8 mouse cellular contexts compared by ENCODE assay signal in the genomic region with DNA sequence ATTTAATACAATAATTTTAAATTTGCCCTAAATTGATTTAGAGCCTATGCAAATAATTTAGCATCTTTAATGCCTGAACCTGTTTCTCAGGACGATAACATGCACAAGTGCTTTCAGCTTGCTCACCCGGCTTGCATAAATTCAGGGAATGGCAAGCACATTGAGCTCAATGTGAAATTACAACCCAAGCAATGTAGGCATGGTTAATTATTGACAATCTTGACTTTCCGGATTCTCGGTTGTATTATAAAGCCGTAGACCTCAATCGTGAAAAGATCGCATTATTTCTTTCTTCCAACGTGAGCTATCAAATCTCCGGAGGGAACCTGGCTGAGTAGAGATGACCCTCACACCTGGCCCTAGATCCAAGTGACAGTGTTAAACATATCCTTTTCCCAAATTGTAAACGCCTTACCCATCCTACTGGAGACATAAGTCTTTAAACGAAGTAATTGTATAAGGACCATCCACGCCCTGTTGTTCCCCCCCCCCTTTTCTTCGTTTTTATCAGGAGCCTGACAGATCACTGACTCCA. TPM values are rescaled to one million over a fixed set of nuclear protein-coding genes. Genes with fewer than 3 reads are reported as not detected.
DNase-seq lines count a peak whose midpoint lies in the region; ATAC-seq and TF ChIP-seq lines count a peak whose summit lies in the region.

No protein-coding gene starts in this region.

- peak overlapping the region; percentile 85 for H3K4me2 ChIP-seq in heart, embryonic 12.5 days
- H3K4me2 ChIP-seq in kidney, embryonic 16.5 days (replicated peaks; ENCODE audit: low read depth, low read length) = peak overlapping the region; percentile 62
- H3K4me2 ChIP-seq in midbrain, embryonic 14.5 days (ENCODE audit: low read length) = peak overlapping the region; percentile 68

- DNase-seq in heart, adult 8-10 months (ENCODE audit: low spot score) = no peak
- no peak for DNase-seq in midbrain, embryonic 14.5 days
- no peak for DNase-seq in frontal cortex, postnatal 14 days (ENCODE audit: low spot score in 2 of 2)
- no peak for DNase-seq in gastrocnemius, adult 8-10 months (ENCODE audit: low spot score in 2 of 2)
- no peak for DNase-seq in ovary, postnatal 36 days (ENCODE audit: low spot score)

- TF ChIP-seq POLR2A in embryonic fibroblast, embryonic 13.5 days (IDR thresholded peaks at IDR 0.05; ENCODE audit: low read depth, low read length) = no peak

- H3K9me3 ChIP-seq in heart, embryonic 12.5 days (replicated peaks) = no peaks in the 10 kb centered on the region
- H3K9me3 ChIP-seq in kidney, embryonic 16.5 days (ENCODE audit: low read length) = no peaks in the 10 kb centered on the region
- no peaks in the 10 kb centered on the region for H3K9me3 ChIP-seq in midbrain, embryonic 14.5 days (ENCODE audit: control insufficient read depth, low read length)

- peak overlapping the region; percentile 77 for H3K4me3 ChIP-seq in heart, embryonic 12.5 days
- H3K4me3 ChIP-seq in embryonic fibroblast, embryonic 13.5 days (ENCODE audit: insufficient read depth, low read length) = peak overlapping the region; percentile 68
- H3K4me3 ChIP-seq in kidney, embryonic 16.5 days (ENCODE audit: low read length) = peak overlapping the region; percentile 97
- H3K4me3 ChIP-seq in midbrain, embryonic 14.5 days (replicated peaks; ENCODE audit: low read depth, low read length) = peak overlapping the region; percentile 88

- peaks cover 5% of the 10 kb centered on the region; the same call in 1 of the 2 replicates for H3K36me3 ChIP-seq in heart, embryonic 12.5 days
- H3K36me3 ChIP-seq in kidney, embryonic 16.5 days (ENCODE audit: insufficient read depth, low read length) = 0 out of 2 replicates have a peak, but pooled peaks cover 2% of the 10 kb centered on the region
- H3K36me3 ChIP-seq in midbrain, embryonic 14.5 days (ENCODE audit: control insufficient read depth, insufficient read depth, low read length) = no peaks in the 10 kb centered on the region

- H3K27ac ChIP-seq in heart, embryonic 12.5 days (ENCODE audit: poor library complexity, severe bottlenecking) = peak overlapping the region; percentile 89
- H3K27ac ChIP-seq in embryonic fibroblast, embryonic 13.5 days (ENCODE audit: insufficient read depth, low read length) = peak overlapping the region; percentile 1; the same call in 1 of the 2 replicates
- peak overlapping the region; percentile 98 for H3K27ac ChIP-seq in kidney, embryonic 16.5 days (ENCODE audit: low read length)
- H3K27ac ChIP-seq in midbrain, embryonic 14.5 days (replicated peaks; ENCODE audit: low read depth, low read length) = peak overlapping the region; percentile 94

- H3K9ac ChIP-seq in heart, embryonic 12.5 days = peak overlapping the region; percentile 83
- H3K9ac ChIP-seq in kidney, embryonic 16.5 days (replicated peaks; ENCODE audit: low read length) = peak overlapping the region; percentile 93
- H3K9ac ChIP-seq in midbrain, embryonic 14.5 days (replicated peaks; ENCODE audit: low read length) = peak overlapping the region; percentile 86

- peaks cover 14% of the 10 kb centered on the region for H3K27me3 ChIP-seq in heart, embryonic 12.5 days (replicated peaks)
- no peaks in the 10 kb centered on the region for H3K27me3 ChIP-seq in kidney, embryonic 16.5 days (ENCODE audit: insufficient read depth, low read length)
- no peaks in the 10 kb centered on the region for H3K27me3 ChIP-seq in midbrain, embryonic 14.5 days (ENCODE audit: control insufficient read depth, insufficient read depth, low read length)

- no peak for ATAC-seq in heart, embryonic 12.5 days (ENCODE audit: insufficient number of reproducible peaks, low FRiP score)
- ATAC-seq in kidney, embryonic 16.5 days (ENCODE audit: low FRiP score, low TSS enrichment) = no peak
- ATAC-seq in midbrain, embryonic 14.5 days (ENCODE audit: low FRiP score, low TSS enrichment) = no peak

- WGBS in heart, embryonic 12.5 days = 17% methylated on average over 13 of the region's 13 CpGs
- 8% methylated on average over 13 of the region's 13 CpGs for WGBS in kidney, embryonic 16.5 days
- 11% methylated on average over 13 of the region's 13 CpGs for WGBS in midbrain, embryonic 14.5 days

- H3K4me1 ChIP-seq in heart, embryonic 12.5 days (replicated peaks) = peaks cover 19% of the 10 kb centered on the region
- H3K4me1 ChIP-seq in embryonic fibroblast, embryonic 13.5 days (ENCODE audit: control insufficient read depth, insufficient read depth, low read length) = no peaks in the 10 kb centered on the region
- H3K4me1 ChIP-seq in kidney, embryonic 16.5 days (ENCODE audit: insufficient read depth, low read length) = peaks cover 15% of the 10 kb centered on the region; the same call in 1 of the 2 replicates
- H3K4me1 ChIP-seq in midbrain, embryonic 14.5 days (ENCODE audit: control insufficient read depth, insufficient read depth, low read length) = peaks cover 5% of the 10 kb centered on the region; the same call in 1 of the 2 replicates

- TF ChIP-seq CTCF in embryonic fibroblast, embryonic 13.5 days (IDR thresholded peaks at IDR 0.05; ENCODE audit: borderline replicate concordance, insufficient read depth, low read length) = no peak

RNA-seq across cellular contexts. Expression of a gene that starts 1.1 kb away (rescaled TPM):
- 30.2 and 32.4 TPM in 2 replicates for polyA plus RNA-seq in heart, embryonic 12.5 days (2016; fragmentation: Nextera tagmentation; extraction: Ambion mirVana)
- 10 to 100 TPM; 59.9 to 68.8 (median 65.7) TPM for total RNA-seq in heart, adult 8-10 months (2022)
- 39.8 and 40.8 TPM in 2 replicates for polyA plus RNA-seq in embryonic fibroblast, embryonic 13.5 days (2011; ENCODE audit: insufficient read length, low read depth, missing spikeins)
- polyA plus RNA-seq in kidney, embryonic 16.5 days (2015; fragmentation: Nextera tagmentation; extraction: Ambion mirVana) = 29.8 and 36.6 TPM in 2 replicates
- 28.2 and 34.3 TPM in 2 replicates for polyA plus RNA-seq in midbrain, embryonic 14.5 days (2014; fragmentation: Nextera tagmentation; extraction: Ambion mirVana)
- 10 to 100 TPM; 28.2 to 50.5 (median 34.6) TPM for total RNA-seq in gastrocnemius, adult 8-10 months (2022)

RNA-seq across cellular contexts. Expression of a gene that starts 43.7 kb away (rescaled TPM):
- 4.5 and 5.4 TPM in 2 replicates for polyA plus RNA-seq in heart, embryonic 12.5 days (2016; fragmentation: Nextera tagmentation; extraction: Ambion mirVana)
- total RNA-seq in heart, adult 8-10 months (2022) = 10 to 100 TPM in 1 of 4 experiments, 1 to 10 TPM in 3; 8.1 to 11.2 (median 9.2) TPM
- polyA plus RNA-seq in embryonic fibroblast, embryonic 13.5 days (2011; ENCODE audit: insufficient read length, low read depth, missing spikeins) = 25.3 and 30.7 TPM in 2 replicates
- 19.5 and 19.6 TPM in 2 replicates for polyA plus RNA-seq in kidney, embryonic 16.5 days (2015; fragmentation: Nextera tagmentation; extraction: Ambion mirVana)
- polyA plus RNA-seq in midbrain, embryonic 14.5 days (2014; fragmentation: Nextera tagmentation; extraction: Ambion mirVana) = 1.6 and 4.6 TPM in 2 replicates
- 1 to 10 TPM; 2.5 to 5.3 (median 4.2) TPM for total RNA-seq in gastrocnemius, adult 8-10 months (2022)

Comparison
In these comparisons a context has a peak if more than half of its experiments do, and no peak if none do; other contexts are left out.
1. H3K27ac ChIP-seq: peak in every context shown above with its lines; median percentile 98 in kidney, embryonic 16.5 days; 94 in midbrain, embryonic 14.5 days; 89 in heart, embryonic 12.5 days; 1 in embryonic fibroblast, embryonic 13.5 days.